Mouse (Mus musculus) erythroblast, embryonic 14.5 days (primary cell): ENCODE data around the gene Ppp1r32.

Source experiments
- GATA1 ChIP-seq: IDR thresholded peaks from 2 replicates; pipeline ENCODE4 v1.6.1; 2012; ENCODE audit warnings: low read length, inconsistent platforms, mixed read lengths
- TAL1 ChIP-seq: IDR thresholded peaks from 3 replicates; pipeline ENCODE4 v1.6.1; 2012; ENCODE audit warnings: low read length, inconsistent platforms, mixed read lengths

- no peak for TF ChIP-seq GATA1
- TF ChIP-seq TAL1, result no peak
Observed at GRCm38 (mm10) chr19:10457484-10457800, 25.3 kb downstream of the Ppp1r32 start.
